Mouse (Mus musculus) midbrain, postnatal 0 days (tissue): ENCODE measurements around the gene B430306N03Rik. TPM values are rescaled to one million over a fixed set of nuclear protein-coding genes. Genes with fewer than 3 reads are reported as not detected.

ENCODE experiments used
- ATAC-seq: fragments of 200-750 bp; cut with Nextera tagmentation; 2 replicates; pipeline ENCODE4 v1.8.0; 2017; ENCODE audit warnings: moderate number of reproducible peaks, mild to moderate bottlenecking, moderate TSS enrichment, moderate library complexity; ENCODE audit not compliant: low FRiP score
- DNase-seq: peaks from one replicate; pipeline ENCODE4 v3.0.0-alpha.2; 2015; ENCODE audit warnings: low spot score
- H3K27ac ChIP-seq: fragments of 300-500 bp; sonication (generic); 2 replicates; pipeline ENCODE4 v1.5.1; 2014; ENCODE audit warnings: low read depth, mild to moderate bottlenecking, low read length, mixed read lengths
- H3K27me3 ChIP-seq: fragments of 300-500 bp; sonication (generic); 2 replicates; pipeline ENCODE4 v1.6.1; 2014; ENCODE audit warnings: low read length, control low read depth, mixed read lengths; ENCODE audit not compliant: insufficient read depth
- H3K36me3 ChIP-seq: fragments of 300-500 bp; sonication (generic); 2 replicates; pipeline ENCODE4 v1.6.1; 2014; ENCODE audit warnings: low read length, control low read depth, mixed read lengths; ENCODE audit not compliant: insufficient read depth
- H3K4me1 ChIP-seq: fragments of 300-500 bp; sonication (generic); 2 replicates; pipeline ENCODE4 v1.6.1; 2014; ENCODE audit warnings: mild to moderate bottlenecking, control low read depth, antibody characterized with exemption, low read length, mixed read lengths; ENCODE audit not compliant: insufficient read depth
- H3K4me2 ChIP-seq: fragments of 300-500 bp; sonication (generic); 2 replicates; pipeline ENCODE4 v1.6.1; 2014; ENCODE audit warnings: low read depth, mild to moderate bottlenecking, low read length, mixed read lengths; ENCODE audit not compliant: poor library complexity, severe bottlenecking
- H3K4me3 ChIP-seq: fragments of 300-500 bp; sonication (generic); 2 replicates; pipeline ENCODE4 v1.5.1; 2014; ENCODE audit warnings: low read depth, mild to moderate bottlenecking, low read length, moderate library complexity
- H3K9ac ChIP-seq: fragments of 300-500 bp; sonication (generic); replicated peaks from 2 replicates; pipeline ENCODE4 v1.6.1; 2014; ENCODE audit warnings: mild to moderate bottlenecking, low read length, moderate library complexity, mixed read lengths; ENCODE audit not compliant: poor library complexity, severe bottlenecking
- H3K9me3 ChIP-seq: fragments of 300-500 bp; sonication (generic); 2 replicates; pipeline ENCODE4 v1.6.1; 2016; ENCODE audit warnings: low read length, control low read depth
- CTCF ChIP-seq: IDR thresholded peaks from 2 replicates; pipeline ENCODE4 v1.5.1; 2016; ENCODE audit warnings: antibody characterized with exemption, mild to moderate bottlenecking
- WGBS: fragments of 180-500 bp; shearing (Covaris S2); extraction: QIAGEN DNeasy Blood & Tissue Kit; methylation state at CpG from one replicate; pipeline ENCODE4 v1.1.7; 2014; 5-methylcytosine and 5-hydroxymethylcytosine counted together
- polyA plus RNA-seq: library from polyadenylated mRNA; unstranded; fragments of >200 nt; fragmentation: Nextera tagmentation; extraction: Ambion mirVana; gene quantifications from 2 replicates; pipeline ENCODE4 v1.2.1, GENCODE M21; 2015
- total RNA-seq: library from RNA; depleted of rRNA; stranded (reverse); fragments of >200 nt; gene quantifications from 2 replicates; pipeline ENCODE4 v1.2.3, GENCODE M21; 2014

B430306N03Rik gene
- total and polyA plus RNA-seq, 2 experiments from 2014 or later, result 0.10 to 0.16 TPM

- Histone ChIP-seq H3K36me3 (no peaks in the 10 kb centered on the region), H3K4me2 (no peak overlapping the region), H3K9me3 (no peaks in the 10 kb centered on the region), H3K9ac (no peak overlapping the region), H3K4me3 (no peak overlapping the region), H3K27ac (no peak overlapping the region), H3K4me1 (no peaks in the 10 kb centered on the region), H3K27me3 (no peaks in the 10 kb centered on the region)
- ATAC-seq (no peak), DNase-seq (no peak)
- no peak for TF ChIP-seq CTCF
- 85% methylated on average over 3 of the region's 3 CpGs for WGBS
Measured at GRCm38 (mm10) chr17:48355822-48356221, 39.9 kb downstream of the B430306N03Rik start.

GRCm38 (mm10) chr17:48357892-48358291, 42.0 kb downstream of the B430306N03Rik start:
- Histone ChIP-seq H3K27ac (no peak overlapping the region), H3K36me3 (no peaks in the 10 kb centered on the region), H3K4me3 (no peak overlapping the region), H3K27me3 (no peaks in the 10 kb centered on the region), H3K4me1 (no peaks in the 10 kb centered on the region), H3K9me3 (no peaks in the 10 kb centered on the region), H3K4me2 (no peak overlapping the region), H3K9ac (no peak overlapping the region)
- WGBS, result 60% methylated on average over 2 of the region's 2 CpGs
- no peak for TF ChIP-seq CTCF
- DNase-seq (no peak), ATAC-seq (no peak)

DNA sequence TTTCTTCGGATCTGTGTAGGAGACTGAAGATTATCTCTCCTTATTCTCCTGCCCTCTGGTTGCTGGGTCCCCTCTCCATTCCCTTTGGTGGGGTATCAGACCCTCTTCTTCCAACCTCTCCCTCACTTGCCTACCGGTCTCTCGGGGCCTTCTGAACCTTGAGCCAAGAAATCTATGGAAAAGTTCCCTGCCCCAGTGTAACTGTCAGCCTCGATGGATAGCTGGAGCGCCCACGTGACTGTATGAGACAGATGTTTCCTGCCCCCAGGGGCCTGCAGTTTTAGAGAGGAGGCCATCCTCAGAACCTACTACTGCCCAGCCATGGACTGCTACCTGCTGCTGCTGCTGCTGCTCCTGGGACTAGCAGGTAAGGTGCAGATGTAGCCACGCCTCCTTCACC, 43.7 kb downstream of the B430306N03Rik start, which contains the start of gene Treml1:
Gene Treml1, plus strand, starts transcription at position 301 of the 400 bp plus-strand sequence.
- DNase-seq (no peak), ATAC-seq (no peak)
- no peaks in the 10 kb centered on the region for H3K27me3 ChIP-seq
- H3K27ac ChIP-seq, result no peak within 1 kb of the TSS
- H3K4me1 ChIP-seq, result no peaks in the 10 kb centered on the region
- no peak within 1 kb of the TSS for H3K4me2 ChIP-seq
- no peak within 1 kb of the TSS for H3K4me3 ChIP-seq
- H3K9me3 ChIP-seq, result no peaks in the 10 kb centered on the region
- H3K9ac ChIP-seq, result no peak within 1 kb of the TSS
- 87% methylated on average over 7 of the region's 7 CpGs for WGBS
- TF ChIP-seq CTCF, result no peak
- no peaks in the 10 kb centered on the region for H3K36me3 ChIP-seq

DNA sequence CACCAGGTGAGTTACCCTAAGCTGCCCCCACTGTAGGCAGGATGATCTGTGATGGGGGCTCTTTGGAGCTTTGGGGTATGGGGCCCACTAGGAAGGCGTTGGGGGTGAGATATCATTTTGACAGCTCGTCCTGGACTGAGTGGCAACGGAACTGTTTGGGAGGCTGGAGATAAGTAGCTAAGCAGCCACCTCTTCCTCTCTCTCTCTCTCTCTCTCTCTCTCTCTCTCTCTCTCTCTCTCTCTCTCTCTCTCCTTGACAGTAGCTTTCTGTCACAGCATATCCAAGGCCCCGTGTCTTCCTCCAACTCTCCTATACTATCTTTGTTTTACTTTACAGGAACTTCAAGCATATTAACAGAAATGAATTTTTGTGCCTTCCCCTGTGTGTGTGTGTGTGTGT, 44.5 kb downstream of the B430306N03Rik start:
- Histone ChIP-seq H3K4me2 (no peak overlapping the region), H3K36me3 (no peaks in the 10 kb centered on the region), H3K27ac (no peak overlapping the region), H3K4me1 (no peaks in the 10 kb centered on the region), H3K4me3 (no peak overlapping the region), H3K9ac (no peak overlapping the region), H3K9me3 (no peaks in the 10 kb centered on the region), H3K27me3 (no peaks in the 10 kb centered on the region)
- no peak for DNase-seq
- no peak for TF ChIP-seq CTCF
- WGBS, result 86% methylated on average over 4 of the region's 4 CpGs
- no peak for ATAC-seq

DNA sequence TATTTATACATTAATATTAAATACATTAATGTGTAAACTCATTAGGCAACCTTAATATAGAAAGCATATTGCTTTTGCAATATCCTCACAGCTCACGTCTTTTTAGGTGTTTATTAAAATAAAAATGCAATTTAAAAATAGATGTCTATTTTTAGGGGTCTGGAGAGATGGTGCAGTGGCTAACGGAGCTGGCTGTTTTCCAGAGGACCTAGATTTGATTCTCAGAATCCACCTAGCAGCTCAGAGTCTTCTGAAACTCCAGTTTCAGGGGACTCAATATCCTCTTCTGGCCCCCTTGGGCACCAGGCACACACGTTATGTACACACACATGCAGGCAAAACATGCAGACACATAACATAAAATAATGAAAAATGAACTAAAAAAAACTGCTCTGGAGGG, 46.4 kb downstream of the B430306N03Rik start:
- WGBS, result 63% methylated on average over 3 of the region's 3 CpGs
- Histone ChIP-seq H3K9ac (no peak overlapping the region), H3K4me1 (no peaks in the 10 kb centered on the region), H3K4me3 (no peak overlapping the region), H3K4me2 (no peak overlapping the region), H3K27me3 (no peaks in the 10 kb centered on the region), H3K27ac (no peak overlapping the region), H3K36me3 (no peaks in the 10 kb centered on the region), H3K9me3 (no peaks in the 10 kb centered on the region)
- no peak for TF ChIP-seq CTCF
- no peak for ATAC-seq
- DNase-seq, result peak; percentile 22

DNA sequence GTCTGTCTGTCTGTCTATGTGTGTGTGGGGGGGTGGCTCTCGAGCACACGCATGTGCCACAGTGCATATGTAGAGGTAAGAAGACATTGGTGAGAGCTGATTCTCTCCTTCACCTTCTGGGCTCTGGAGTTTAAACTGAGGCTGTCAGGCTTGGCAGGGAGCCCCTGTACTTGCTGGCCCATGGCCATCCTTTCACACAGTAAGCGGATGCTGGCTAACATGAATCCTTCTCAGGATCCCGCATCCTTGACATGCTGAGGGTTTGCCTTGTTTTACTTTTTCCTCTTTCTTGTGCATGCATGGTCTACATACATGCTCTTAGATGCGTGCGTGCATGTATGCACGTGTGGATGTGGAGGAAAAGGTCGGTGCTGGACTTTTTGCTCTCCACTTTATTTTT, 47.0 kb downstream of the B430306N03Rik start:
- Histone ChIP-seq H3K9me3 (no peaks in the 10 kb centered on the region), H3K27me3 (no peaks in the 10 kb centered on the region), H3K4me2 (no peak overlapping the region), H3K4me3 (no peak overlapping the region), H3K4me1 (no peaks in the 10 kb centered on the region), H3K9ac (no peak overlapping the region), H3K36me3 (no peaks in the 10 kb centered on the region), H3K27ac (no peak overlapping the region)
- TF ChIP-seq CTCF, result no peak
- ATAC-seq (no peak), DNase-seq (peak; percentile 50)
- WGBS, result 82% methylated on average over 8 of the region's 8 CpGs
